Mouse (Mus musculus): Measurements from ENCODE around the gene Serac1.

Serac1 gene

DNA sequence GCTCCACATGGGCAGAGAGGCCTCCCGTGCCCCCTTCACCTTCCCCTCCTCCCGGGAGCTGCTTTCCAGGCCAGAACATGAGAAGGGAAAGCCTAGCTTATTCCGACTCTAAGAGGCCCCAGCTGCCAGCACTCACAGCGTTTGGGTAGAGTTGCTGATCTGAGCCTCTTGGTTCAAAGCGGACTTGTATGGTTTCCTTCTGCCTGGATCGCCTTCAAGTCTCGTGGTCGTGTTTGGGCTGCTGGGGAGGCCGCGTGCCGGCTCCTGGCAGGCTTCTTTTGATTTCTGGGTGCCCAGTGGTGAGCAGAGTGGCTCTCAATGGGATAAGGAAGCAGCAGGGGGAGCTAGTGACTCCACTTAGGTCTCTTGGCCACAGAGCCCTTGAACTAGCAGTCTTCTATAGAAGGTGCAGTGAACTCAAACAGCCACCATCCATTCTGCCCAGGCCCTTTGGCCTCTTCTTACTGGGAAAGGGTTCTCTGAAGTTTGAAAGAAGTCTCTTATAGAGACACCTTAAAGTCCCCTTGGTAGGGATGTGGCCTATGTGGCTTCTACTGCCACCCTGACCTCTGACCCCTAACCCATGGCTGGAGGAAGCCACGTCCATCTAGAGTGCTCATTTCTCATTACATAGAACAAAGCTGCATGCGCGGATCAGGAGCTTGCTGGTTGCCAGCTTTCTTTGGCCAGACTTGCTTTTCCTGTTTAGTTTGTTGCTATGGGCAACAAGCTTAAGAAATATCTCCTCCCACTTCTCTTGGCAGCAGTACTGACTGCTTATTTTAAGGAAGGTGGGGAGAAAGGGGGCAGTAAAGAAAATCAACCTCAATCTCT, 73.7 kb downstream of the Serac1 start:
- DNase-seq (ENCODE audit: extremely low read depth, insufficient read length, low spot score), result peak; percentile 71

DNA sequence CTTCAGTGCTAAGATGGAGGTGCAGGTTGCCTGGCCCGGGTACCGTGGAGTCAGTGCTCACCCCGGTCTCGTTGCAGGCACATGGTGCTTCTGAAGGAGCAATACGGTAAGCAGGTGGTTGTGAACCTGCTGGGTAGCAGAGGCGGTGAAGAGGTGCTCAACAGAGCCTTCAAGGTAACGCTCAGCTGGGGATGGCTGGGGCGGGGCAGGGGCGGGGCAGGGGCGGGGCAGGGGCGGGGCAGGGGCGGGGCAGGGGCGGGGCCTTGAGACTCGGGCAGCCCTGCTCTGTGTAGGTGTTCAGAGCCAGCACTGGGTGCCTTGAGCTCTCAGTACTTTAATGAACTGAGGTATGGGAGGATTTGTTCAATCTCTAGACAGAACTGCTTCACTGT, 74.3 kb downstream of the Serac1 start:
- DNase-seq (ENCODE audit: extremely low read depth, insufficient read length, low spot score), result no peak

DNA sequence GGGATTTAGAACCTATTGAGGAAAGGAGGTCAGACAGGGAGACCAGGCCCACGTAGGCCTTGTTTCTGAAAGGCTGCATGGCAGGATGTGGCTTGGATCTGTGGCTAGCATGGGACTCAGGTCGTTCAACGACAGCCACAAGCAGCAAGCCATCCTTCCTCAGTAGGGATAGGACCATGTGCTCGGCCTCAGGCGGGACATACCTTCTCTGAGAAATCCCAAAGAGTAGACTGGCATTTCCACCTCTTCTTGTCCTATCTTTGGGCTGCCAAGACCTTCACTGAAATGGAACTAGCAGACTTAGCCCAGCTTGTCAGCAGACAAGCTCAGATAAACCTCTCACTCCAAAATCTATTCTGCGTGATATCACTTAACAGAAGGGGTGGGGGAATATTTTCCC, 75.9 kb downstream of the Serac1 start:
- DNase-seq (ENCODE audit: extremely low read depth, insufficient read length, low spot score), result no peak

DNA sequence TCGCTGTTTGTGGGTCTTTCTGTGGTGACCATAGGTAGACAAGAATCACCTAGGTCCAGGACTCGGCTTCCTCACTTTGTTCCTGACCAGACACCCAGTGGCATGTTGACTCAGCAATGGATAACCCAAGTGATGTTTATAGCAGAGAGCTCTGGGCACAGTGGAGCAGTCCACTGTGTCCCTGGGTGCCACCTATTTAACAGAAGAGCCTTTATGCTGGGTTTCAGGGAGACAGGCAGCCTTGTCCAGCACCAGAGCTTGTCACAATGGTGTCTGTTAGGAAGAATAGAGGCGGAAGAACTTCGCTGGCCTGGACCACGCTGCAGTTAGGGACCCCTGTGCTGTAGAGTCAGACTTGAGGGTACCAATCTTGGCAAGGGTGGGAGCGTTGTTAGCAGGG, 77.0 kb downstream of the Serac1 start:
- DNase-seq (ENCODE audit: extremely low read depth, insufficient read length, low spot score), result no peak

DNA sequence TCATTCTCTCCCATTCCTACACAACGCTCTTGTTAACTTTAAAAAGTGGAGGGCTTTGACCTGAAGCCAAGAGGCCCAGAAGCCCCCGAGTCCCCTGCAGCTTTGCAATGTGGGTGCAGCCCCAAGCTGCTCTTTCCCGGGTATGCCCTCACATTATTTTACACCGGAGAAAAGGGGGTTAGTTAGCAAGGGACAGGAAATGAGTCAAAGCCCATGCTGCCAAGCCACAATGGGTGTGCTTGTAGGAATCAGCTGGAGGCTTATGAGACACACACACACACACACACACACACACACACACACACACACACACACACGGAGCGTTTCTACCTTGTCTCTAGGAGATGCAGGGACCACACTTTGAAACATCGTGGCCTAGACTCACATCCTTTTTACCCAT, 77.7 kb downstream of the Serac1 start:
- DNase-seq (ENCODE audit: extremely low read depth, insufficient read length, low spot score), result peak; percentile 72

DNA sequence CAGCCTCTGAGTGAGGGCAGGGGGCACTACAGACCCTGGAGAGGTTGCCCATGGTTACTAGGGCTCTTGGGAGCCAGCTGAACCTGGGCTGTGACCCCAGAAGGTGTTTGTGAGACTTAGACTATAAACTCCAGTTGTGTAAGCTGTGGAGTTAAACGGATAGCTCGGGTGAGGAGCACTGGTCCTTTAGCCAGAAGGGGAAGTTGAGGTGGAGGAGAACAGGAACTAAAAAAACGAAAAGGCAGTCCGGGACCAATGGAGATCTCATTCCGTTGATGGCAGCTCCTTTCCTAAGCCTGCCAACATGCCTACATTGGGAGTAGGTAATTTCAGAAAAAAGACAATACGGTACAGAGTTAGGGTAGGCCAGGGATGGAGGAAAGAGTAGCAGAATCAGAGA, 78.2 kb downstream of the Serac1 start:
- no peak for DNase-seq (ENCODE audit: extremely low read depth, insufficient read length, low spot score)

DNA sequence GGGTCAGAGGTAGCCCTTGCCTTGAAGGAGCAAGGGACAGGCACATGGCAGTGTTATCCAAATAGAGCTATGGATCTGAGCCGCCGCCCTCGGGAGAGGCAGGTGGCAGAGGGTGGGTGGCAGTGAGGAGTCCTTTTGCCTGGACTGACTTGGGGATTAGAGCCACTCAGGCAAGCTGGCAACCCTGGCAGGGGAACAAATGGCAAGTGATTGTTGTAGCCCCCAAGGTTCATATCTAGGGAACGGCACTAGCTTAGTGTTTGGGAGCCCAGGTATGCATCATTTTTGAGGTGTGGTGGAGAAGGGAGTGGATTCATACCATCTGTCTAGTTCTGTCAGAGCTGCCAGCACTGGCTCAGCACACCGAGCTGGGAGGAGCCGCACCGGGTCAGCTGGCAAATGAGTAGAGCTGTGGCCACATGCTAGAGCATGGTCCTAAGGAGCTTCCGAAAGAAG, 78.6 kb downstream of the Serac1 start:
- peak; percentile 84 for DNase-seq (ENCODE audit: extremely low read depth, insufficient read length, low spot score)

DNA sequence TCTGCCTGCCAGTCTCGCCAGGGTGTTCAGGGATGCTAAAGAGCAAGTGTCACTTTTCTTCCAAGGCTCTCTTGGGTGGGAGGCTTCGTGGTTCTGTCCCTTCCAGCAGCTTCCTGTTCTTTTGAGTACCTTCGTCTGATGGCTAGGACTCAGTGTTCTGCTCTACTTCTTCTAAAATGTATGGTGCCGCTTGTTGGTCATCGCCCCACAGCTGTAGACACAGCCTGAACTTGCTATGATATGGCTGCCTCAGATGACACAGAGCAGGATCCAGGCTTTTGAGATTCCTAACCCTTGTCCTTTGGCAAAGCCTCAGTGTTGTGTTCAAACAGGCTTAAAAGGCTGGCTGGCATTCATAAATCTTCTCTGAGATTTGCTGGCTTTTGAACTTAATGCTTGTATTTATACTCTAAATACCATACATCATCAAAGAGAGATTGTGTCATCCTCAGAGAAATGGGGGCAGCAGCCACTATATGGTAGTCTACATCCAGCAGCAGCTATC, 80.5 kb downstream of the Serac1 start:
- no peak for DNase-seq (ENCODE audit: extremely low read depth, insufficient read length, low spot score)

DNA sequence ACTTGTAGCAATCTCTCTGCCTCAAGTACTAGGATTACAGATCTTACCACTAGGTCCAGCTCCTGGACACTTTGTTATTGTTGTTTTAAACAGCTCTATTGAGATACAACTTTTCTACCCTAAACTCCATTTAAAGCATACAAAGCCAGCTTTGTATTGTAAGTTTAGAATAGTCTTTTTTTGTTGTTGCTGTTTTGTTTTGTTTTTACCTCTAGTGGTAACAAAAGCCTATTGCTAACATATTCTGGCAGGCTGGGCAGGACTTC, 81.4 kb downstream of the Serac1 start:
- no peak for DNase-seq (ENCODE audit: extremely low read depth, insufficient read length, low spot score)

DNA sequence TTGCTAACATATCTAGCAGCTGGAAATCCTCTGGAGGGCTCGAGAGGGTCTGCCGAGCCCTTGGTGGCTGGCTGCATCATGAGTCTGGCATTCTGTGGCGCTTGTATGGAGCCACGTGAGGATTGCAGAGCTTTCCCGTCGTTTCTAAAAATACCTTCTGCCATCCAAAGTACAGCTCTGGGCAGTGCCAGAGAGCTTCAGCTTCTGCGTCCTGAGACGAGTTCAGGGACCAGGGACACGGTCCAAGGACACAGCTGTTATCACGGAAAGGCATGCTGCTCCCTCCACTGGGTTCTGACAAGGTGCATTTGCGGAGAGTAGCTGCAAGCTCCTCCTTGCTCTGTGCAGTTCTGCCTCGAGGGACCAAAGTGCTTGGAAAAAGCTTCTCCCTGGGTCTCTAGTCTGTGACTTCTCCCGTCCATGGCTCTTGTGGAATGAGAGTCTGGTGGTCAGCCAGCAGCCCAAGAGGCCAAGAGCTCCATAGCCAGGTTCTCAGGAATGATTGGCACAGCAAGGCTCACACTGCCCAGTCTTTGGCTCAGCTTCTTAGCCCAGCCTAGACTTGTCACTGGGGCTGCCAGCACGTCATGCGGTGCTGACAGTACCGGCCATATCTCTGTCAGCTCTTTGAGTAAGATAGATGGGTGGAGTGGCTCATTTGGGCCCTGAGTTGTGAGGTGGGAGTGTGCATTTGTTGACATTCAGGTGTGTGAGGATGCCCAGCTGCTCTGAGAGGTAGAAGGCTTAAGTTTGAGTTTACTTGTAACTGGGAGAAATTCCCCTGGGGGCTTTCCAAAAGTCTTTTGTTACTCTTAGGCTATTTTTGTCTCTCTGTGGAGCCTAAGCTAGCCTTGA, 81.9 kb downstream of the Serac1 start:
- peak; percentile 77 for DNase-seq (ENCODE audit: extremely low read depth, insufficient read length, low spot score)

DNA sequence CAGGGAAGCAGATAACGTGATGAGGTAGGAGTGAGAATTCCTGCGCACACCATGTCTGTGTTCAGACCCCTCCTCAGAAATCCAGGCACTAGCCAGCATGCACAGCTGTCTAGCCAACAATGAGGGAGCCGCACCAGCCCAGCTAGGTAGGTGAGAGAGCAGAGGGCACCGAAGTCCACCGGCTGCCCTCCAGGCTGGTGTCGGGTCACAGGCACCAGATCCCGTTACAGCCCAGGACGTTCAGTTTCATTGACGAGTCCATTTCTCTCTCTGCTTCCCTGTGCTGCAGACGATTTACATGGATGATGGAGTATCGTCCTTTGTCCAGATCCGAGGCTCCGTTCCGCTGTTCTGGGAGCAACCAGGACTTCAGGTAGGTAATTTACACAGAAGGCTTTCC, 83.0 kb downstream of the Serac1 start:
- DNase-seq (ENCODE audit: extremely low read depth, insufficient read length, low spot score), result no peak

DNA sequence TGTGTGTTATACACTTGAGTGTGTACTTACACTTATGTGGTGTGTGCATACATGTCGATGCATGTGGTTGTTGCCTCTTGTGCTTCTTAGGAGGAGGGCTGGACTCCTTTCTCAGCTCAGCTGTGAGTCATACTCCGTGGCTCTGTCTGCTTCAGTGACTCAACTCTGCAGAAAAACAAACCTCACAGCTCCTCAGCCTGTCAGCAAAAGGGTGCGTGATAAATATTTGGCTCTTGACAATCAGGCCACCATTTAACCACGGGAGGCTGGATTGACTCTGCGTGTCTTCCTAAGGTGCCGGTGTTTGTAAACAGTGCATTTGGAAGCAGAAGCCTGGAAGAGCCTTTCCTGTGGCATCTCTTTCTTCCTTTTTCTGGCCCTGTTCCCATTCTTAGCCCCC, 84.9 kb downstream of the Serac1 start:
- peak; percentile 70 for DNase-seq (ENCODE audit: extremely low read depth, insufficient read length, low spot score)

DNA sequence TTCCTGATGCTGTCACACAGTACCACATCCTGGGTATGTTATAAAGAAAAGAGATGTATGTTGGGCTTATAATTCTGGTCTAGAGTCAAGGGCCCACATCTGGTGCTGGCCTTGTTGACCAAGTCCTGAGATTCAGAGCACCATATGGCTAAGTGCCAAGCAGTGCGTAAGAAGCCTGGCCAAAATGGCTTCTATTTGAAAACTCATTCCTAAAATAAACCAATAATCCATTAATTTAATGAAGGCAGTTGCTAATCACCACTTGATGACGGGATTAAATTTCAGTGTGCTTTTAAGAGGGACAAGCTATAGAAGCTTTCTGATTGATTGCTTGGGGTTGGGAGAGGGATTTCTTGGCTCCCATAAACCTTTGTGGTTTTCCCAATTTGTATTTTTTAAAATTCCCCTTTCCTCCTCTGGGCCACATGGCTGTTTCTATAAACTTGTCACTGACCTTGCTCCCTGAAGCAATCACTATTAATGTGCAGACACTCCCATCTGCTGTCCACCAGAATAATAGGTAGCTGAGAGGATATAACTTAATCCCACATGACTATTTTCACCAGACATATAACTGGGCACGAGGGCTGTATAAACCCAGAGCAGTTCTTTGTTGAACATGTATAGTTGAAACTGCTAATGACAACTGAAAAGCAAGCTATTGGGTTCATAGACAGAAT, 85.8 kb downstream of the Serac1 start:
- DNase-seq (ENCODE audit: extremely low read depth, insufficient read length, low spot score), result no peak

DNA sequence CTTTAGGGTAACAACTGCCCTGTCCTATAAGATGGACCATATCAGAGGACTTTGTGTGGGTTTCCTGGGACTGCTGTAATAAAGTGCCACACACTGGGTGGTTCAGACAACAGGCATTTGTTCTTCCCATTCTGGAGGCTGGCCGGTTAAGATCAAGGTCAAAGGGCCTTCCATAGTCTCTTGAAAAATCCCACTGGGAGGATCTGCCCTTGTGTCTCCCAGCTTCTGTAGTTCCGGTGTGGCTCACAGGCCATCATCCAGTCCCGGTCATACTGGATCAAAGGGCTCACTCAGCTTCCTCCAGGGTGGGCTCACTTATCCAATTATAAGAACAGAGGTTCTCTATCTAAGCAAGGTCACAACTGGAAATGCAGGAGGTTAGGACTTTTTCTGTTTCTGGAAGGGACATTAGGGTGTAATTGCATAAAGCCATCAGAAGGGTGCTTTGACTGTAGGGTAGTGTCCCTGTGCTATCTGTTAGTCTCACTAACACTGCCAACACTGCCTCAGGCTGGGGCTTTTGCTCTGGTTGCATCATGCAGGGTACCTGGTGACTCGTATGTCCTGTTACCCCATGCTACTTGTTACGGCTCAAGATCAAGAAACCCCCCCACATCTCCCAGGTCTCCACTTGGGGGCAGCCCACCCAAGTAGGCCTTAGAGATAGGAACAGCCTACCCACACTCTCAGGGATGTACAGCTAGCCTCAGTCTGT, 86.5 kb downstream of the Serac1 start:
- DNase-seq (ENCODE audit: extremely low read depth, insufficient read length, low spot score), result no peak

All from 3134 (cell line).